In genomic region chr3:96500289-96500621, GRCm38 (mm10) we compare ENCODE assay signal across 8 mouse cellular contexts. TPM values are rescaled to one million over a fixed set of nuclear protein-coding genes. Genes with fewer than 3 reads are reported as not detected.
DNase-seq lines count a peak whose midpoint lies in the region; ATAC-seq and TF ChIP-seq lines count a peak whose summit lies in the region.

No protein-coding gene starts in this region.

- H3K9ac ChIP-seq in forebrain, embryonic 15.5 days (replicated peaks), result peak overlapping the region; percentile 62
- peak overlapping the region; percentile 78 for H3K9ac ChIP-seq in lung, embryonic 14.5 days

- peak overlapping the region; percentile 76 for H3K4me3 ChIP-seq in G1E (ENCODE audit: low read depth, low read length)
- peak overlapping the region; percentile 57 for H3K4me3 ChIP-seq in forebrain, embryonic 15.5 days
- peak overlapping the region; percentile 54 for H3K4me3 ChIP-seq in lung, embryonic 14.5 days (ENCODE audit: low read depth, low read length)

- H3K27ac ChIP-seq in forebrain, embryonic 15.5 days (replicated peaks), result peak overlapping the region; percentile 86
- peak overlapping the region; percentile 93 for H3K27ac ChIP-seq in lung, embryonic 14.5 days (ENCODE audit: low read depth)

- H3K4me2 ChIP-seq in forebrain, embryonic 15.5 days (replicated peaks), result peak overlapping the region; percentile 49
- peak overlapping the region; percentile 87 for H3K4me2 ChIP-seq in lung, embryonic 14.5 days

- ATAC-seq in G1E (ENCODE audit: extremely low read depth, insufficient number of reproducible peaks, low FRiP score, poor library complexity, severe bottlenecking), result peak; percentile 48; the same call in 1 of the 2 replicates
- peak; percentile 77 for ATAC-seq in forebrain, embryonic 15.5 days (replicated peaks)
- peak; percentile 82 for ATAC-seq in lung, embryonic 14.5 days (ENCODE audit: insufficient read depth)
- ATAC-seq in neutrophil, adult 5-6 weeks (ENCODE audit: extremely low read depth, insufficient number of reproducible peaks, low FRiP score, poor library complexity, severe bottlenecking), result peak; percentile 55

- H3K27me3 ChIP-seq in G1E (ENCODE audit: insufficient read depth, low read length), result 0 out of 2 replicates have a peak, but pooled peaks cover 4% of the 10 kb centered on the region
- H3K27me3 ChIP-seq in forebrain, embryonic 15.5 days, result no peaks in the 10 kb centered on the region
- no peaks in the 10 kb centered on the region for H3K27me3 ChIP-seq in lung, embryonic 14.5 days (ENCODE audit: insufficient read depth, low read length)

- intact Hi-C loops in heart, postnatal 25 days (cut with DNase I), result loop anchor here (5.0 to 10.0 kb wide), 2 partner anchors 85 to 223 kb away; no protein-coding TSS in a partner anchor

- no peak for TF ChIP-seq CTCF in G1E (IDR thresholded peaks at IDR 0.05; ENCODE audit: low read depth, low read length)
- TF ChIP-seq CTCF in lung, embryonic 14.5 days (IDR thresholded peaks at IDR 0.05; ENCODE audit: low read depth), result no peak

- peaks cover 50% of the 10 kb centered on the region for H3K4me1 ChIP-seq in G1E (ENCODE audit: insufficient read depth, low read depth, low read length)
- H3K4me1 ChIP-seq in forebrain, embryonic 15.5 days, result peaks cover 12% of the 10 kb centered on the region; the same call in 1 of the 2 replicates
- peaks cover 3% of the 10 kb centered on the region; the same call in 1 of the 2 replicates for H3K4me1 ChIP-seq in lung, embryonic 14.5 days (ENCODE audit: insufficient read depth)

- no peaks in the 10 kb centered on the region for H3K9me3 ChIP-seq in G1E (replicated peaks)
- no peaks in the 10 kb centered on the region for H3K9me3 ChIP-seq in forebrain, embryonic 15.5 days
- H3K9me3 ChIP-seq in lung, embryonic 14.5 days (ENCODE audit: low read depth, low read length), result no peaks in the 10 kb centered on the region

- WGBS in forebrain, embryonic 15.5 days, result under 1% methylated on average over 17 of the region's 17 CpGs
- 0% methylated on average over 17 of the region's 17 CpGs for WGBS in lung, embryonic 14.5 days

- H3K36me3 ChIP-seq in G1E (replicated peaks), result no peaks in the 10 kb centered on the region
- H3K36me3 ChIP-seq in forebrain, embryonic 15.5 days, result no peaks in the 10 kb centered on the region
- H3K36me3 ChIP-seq in lung, embryonic 14.5 days (ENCODE audit: insufficient read depth), result no peaks in the 10 kb centered on the region

- no peak for DNase-seq in G1E (ENCODE audit: low spot score)
- peak; percentile 90 for DNase-seq in cerebellum, adult 11-12 months
- peak; percentile 86 for DNase-seq in heart, postnatal 25 days (ENCODE audit: low spot score)
- DNase-seq in layer of hippocampus, adult 8-10 months (ENCODE audit: low spot score in 2 of 2), result peak; percentile 93 to 99
- peak; percentile 98 for DNase-seq in lung, embryonic 14.5 days
- peak; percentile 88 for DNase-seq in testis, postnatal 14 days (ENCODE audit: low spot score)

RNA-seq across cellular contexts. Expression of gene Hfe2, which starts 24.7 kb away (rescaled TPM):
- total RNA-seq in G1E (2014; fragmentation: Nextera tagmentation) (not detected in 2 replicates), G1E (2017) (not detected in 2 replicates)
- not detected in 2 replicates for polyA plus RNA-seq in G1E (2012)
- polyA plus RNA-seq in forebrain, embryonic 15.5 days (2015; fragmentation: Nextera tagmentation; extraction: Ambion mirVana), result 0.43 and 0.82 TPM in 2 replicates
- 100 to 1,000 TPM; 266 to 290 TPM for total RNA-seq in heart, postnatal 25 days (2021)
- total RNA-seq in layer of hippocampus, adult 8-10 months (2022), result under 1 TPM in 2 of 4 experiments, not detected in 2; 0.16 to 0.22 TPM
- polyA plus RNA-seq in lung, embryonic 14.5 days (2014; fragmentation: Nextera tagmentation; extraction: Ambion mirVana), result 0.20 and 0.35 TPM in 2 replicates
- not detected in 2 replicates for total RNA-seq in neutrophil, adult 5-6 weeks (2017)

RNA-seq across cellular contexts. Expression of gene BC107364, which starts 48.1 kb away (rescaled TPM):
- total RNA-seq in G1E (2014; fragmentation: Nextera tagmentation) (not detected in 2 replicates), G1E (2017) (0.27 TPM in 1 of 2 replicates, not detected in the other)
- not detected in 2 replicates for polyA plus RNA-seq in G1E (2012)
- polyA plus RNA-seq in forebrain, embryonic 15.5 days (2015; fragmentation: Nextera tagmentation; extraction: Ambion mirVana), result not detected in 2 replicates
- total RNA-seq in heart, postnatal 25 days (2021), result not detected
- total RNA-seq in layer of hippocampus, adult 8-10 months (2022), result not detected
- not detected in 2 replicates for polyA plus RNA-seq in lung, embryonic 14.5 days (2014; fragmentation: Nextera tagmentation; extraction: Ambion mirVana)
- total RNA-seq in neutrophil, adult 5-6 weeks (2017), result not detected in 2 replicates

RNA-seq across cellular contexts. Expression of gene Txnip, which starts 57.5 kb away (rescaled TPM):
- total RNA-seq in G1E (2014; fragmentation: Nextera tagmentation), result 1,322 and 1,463 TPM in 2 replicates
- total RNA-seq in G1E (2017), result 307 and 332 TPM in 2 replicates
- polyA plus RNA-seq in G1E (2012), result 16.1 and 19.5 TPM in 2 replicates
- 68.4 and 69.3 TPM in 2 replicates for polyA plus RNA-seq in forebrain, embryonic 15.5 days (2015; fragmentation: Nextera tagmentation; extraction: Ambion mirVana)
- 100 to 1,000 TPM; 341 to 607 TPM for total RNA-seq in heart, postnatal 25 days (2021)
- total RNA-seq in layer of hippocampus, adult 8-10 months (2022), result 10 to 100 TPM; 23.9 to 39.1 (median 31.6) TPM
- 77.2 and 96.5 TPM in 2 replicates for polyA plus RNA-seq in lung, embryonic 14.5 days (2014; fragmentation: Nextera tagmentation; extraction: Ambion mirVana)
- 1,984 and 2,044 TPM in 2 replicates for total RNA-seq in neutrophil, adult 5-6 weeks (2017)

Comparison
In these comparisons a context has a peak if more than half of its experiments do, and no peak if none do; other contexts are left out.
1. RNA of gene Hfe2, which starts 24.7 kb away (total RNA-seq): 266 to 290 TPM in heart, postnatal 25 days; 0.16 to 0.22 TPM in layer of hippocampus, adult 8-10 months, not detected in G1E and not detected in neutrophil, adult 5-6 weeks; every median in the first group is over 100 times any median in the second.
2. RNA of gene Txnip, which starts 57.5 kb away (total RNA-seq): 1,984 to 2,044 TPM in neutrophil, adult 5-6 weeks, 307 to 1,463 TPM in G1E and 341 to 607 TPM in heart, postnatal 25 days; 23.9 to 39.1 TPM in layer of hippocampus, adult 8-10 months; every median in the first group is over 4 times any median in the second.
3. Peak in every context shown above with its lines, with median percentiles within 50 percentile points of each other: ATAC-seq and H3K4me3 ChIP-seq.